Mouse (Mus musculus) megakaryocyte-erythroid progenitor cell, adult 5 weeks (primary cell): ENCODE data around the gene Brwd1. TPM values are rescaled to one million over a fixed set of nuclear protein-coding genes. Genes with fewer than 3 reads are reported as not detected.

ENCODE experiments used
- polyA plus RNA-seq: library from polyadenylated mRNA; stranded (reverse); fragments of >175 nt; gene quantifications from 2 replicates; pipeline ENCODE4 v1.2.3, GENCODE M21; 2012

The Brwd1 gene
- polyA plus RNA-seq: 5.1 and 5.3 TPM in 2 replicates

GRCm38 (mm10) chr16:96082301-96083178 is at the start of gene Brwd1:
Gene Brwd1 (minus strand): TSS chr16:96082526.

GRCm38 (mm10) chr16:96127657-96128344 is 45.5 kb upstream of the Brwd1 start, which contains the start of gene Hmgn1:
Gene Hmgn1 (minus strand): TSS chr16:96127729.

GRCm38 (mm10) chr16:95990462-95991121 is 91.7 kb downstream of the Brwd1 start, which contains the start of gene Psmg1:
Gene Psmg1 (minus strand): TSS chr16:95990960.

Other genes starting within 250 kb of the Brwd1 start
- gene Psmg1, start 91.6 kb downstream of the Brwd1 start, polyA plus RNA-seq: 75.2 and 100 TPM in 2 replicates
- gene Hmgn1, start 45.2 kb upstream of the Brwd1 start, polyA plus RNA-seq: 59.5 and 99.0 TPM in 2 replicates
- gene Wrb, start 62.9 kb upstream of the Brwd1 start, polyA plus RNA-seq: 2.8 and 3.0 TPM in 2 replicates
- gene Lca5l, start 109.7 kb upstream of the Brwd1 start, polyA plus RNA-seq: 0.04 and 0.07 TPM in 2 replicates
- 0.05 TPM in 1 of 2 replicates, not detected in the other for gene Sh3bgr, start 117.9 kb upstream of the Brwd1 start, polyA plus RNA-seq
- 0.01 and 0.02 TPM in 2 replicates for gene B3galt5, start 153.3 kb upstream of the Brwd1 start, polyA plus RNA-seq